In the genomic region with DNA sequence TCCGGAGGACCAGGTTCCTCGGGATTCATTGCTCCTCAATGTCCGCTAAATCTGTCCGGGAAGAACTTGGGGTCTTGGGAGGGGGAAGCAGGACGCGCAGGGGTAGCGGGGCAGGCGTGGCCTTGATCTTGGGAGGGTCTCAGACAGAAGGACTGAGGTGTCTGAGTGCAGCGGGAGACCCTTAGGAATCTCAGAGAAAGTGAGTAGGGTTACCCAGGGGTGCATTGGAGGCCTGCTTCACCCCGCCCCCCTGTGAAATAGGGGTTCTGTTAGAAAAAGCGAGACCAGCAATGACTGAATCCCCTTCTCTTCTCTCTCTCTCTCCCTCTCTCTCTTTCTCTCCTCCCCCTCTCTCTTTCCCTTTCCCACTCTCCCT, we compare ENCODE assay signal across 8 mouse cellular contexts. TPM values are rescaled to one million over a fixed set of nuclear protein-coding genes. Genes with fewer than 3 reads are reported as not detected.
DNase-seq lines count a peak whose midpoint lies in the region; ATAC-seq and TF ChIP-seq lines count a peak whose summit lies in the region.

No protein-coding gene starts in this region.

- peak overlapping the region; percentile 87 for H3K4me2 ChIP-seq in heart, embryonic 15.5 days

- H3K27ac ChIP-seq in heart, embryonic 15.5 days: peak overlapping the region; percentile 71
- 0 out of 2 replicates have a peak overlapping the region, but pooled peaks have one; percentile 50 for H3K27ac ChIP-seq in hindbrain, embryonic 10.5 days

- H3K4me1 ChIP-seq in heart, embryonic 15.5 days (replicated peaks): peaks cover 14% of the 10 kb centered on the region
- H3K4me1 ChIP-seq in G1E (ENCODE audit: insufficient read depth, low read depth, low read length): peaks cover 10% of the 10 kb centered on the region
- H3K4me1 ChIP-seq in hindbrain, embryonic 10.5 days (replicated peaks): peaks cover 15% of the 10 kb centered on the region

- DNase-seq in heart, adult 9 months (ENCODE audit: low spot score in 2 of 2): no peak
- no peak for DNase-seq in G1E (ENCODE audit: low spot score)
- DNase-seq in hindbrain, embryonic 10.5 days (ENCODE audit: low spot score): no peak
- no peak for DNase-seq in right cerebral cortex, postnatal 4 days
- DNase-seq in frontal cortex, adult 2 months (ENCODE audit: extremely low spot score in 1 of 2, low spot score in 1 of 2): no peak
- no peak for DNase-seq in right cerebral cortex, postnatal 10 days (ENCODE audit: low spot score in 2 of 2)

- 2% methylated on average over 11 of the region's 11 CpGs for WGBS in heart, embryonic 15.5 days
- 3% methylated on average over 11 of the region's 11 CpGs for WGBS in hindbrain, embryonic 10.5 days

- H3K9me3 ChIP-seq in heart, embryonic 15.5 days (replicated peaks): no peaks in the 10 kb centered on the region
- no peaks in the 10 kb centered on the region for H3K9me3 ChIP-seq in G1E (replicated peaks)
- H3K9me3 ChIP-seq in hindbrain, embryonic 10.5 days: no peaks in the 10 kb centered on the region

- no peaks in the 10 kb centered on the region for H3K36me3 ChIP-seq in heart, embryonic 15.5 days
- no peaks in the 10 kb centered on the region for H3K36me3 ChIP-seq in G1E (replicated peaks)
- no peaks in the 10 kb centered on the region for H3K36me3 ChIP-seq in hindbrain, embryonic 10.5 days

- H3K9ac ChIP-seq in heart, embryonic 15.5 days: peak overlapping the region; percentile 74

- no peak for TF ChIP-seq CTCF in G1E (IDR thresholded peaks at IDR 0.05; ENCODE audit: low read depth, low read length)

- H3K4me3 ChIP-seq in heart, embryonic 15.5 days: peak overlapping the region; percentile 81
- H3K4me3 ChIP-seq in G1E (ENCODE audit: low read depth, low read length): peak overlapping the region; percentile 73
- H3K4me3 ChIP-seq in hindbrain, embryonic 10.5 days: peak overlapping the region; percentile 65

- no peaks in the 10 kb centered on the region for H3K27me3 ChIP-seq in heart, embryonic 15.5 days
- H3K27me3 ChIP-seq in G1E (ENCODE audit: insufficient read depth, low read length): peaks cover 13% of the 10 kb centered on the region
- H3K27me3 ChIP-seq in hindbrain, embryonic 10.5 days (ENCODE audit: insufficient read depth, poor library complexity, severe bottlenecking): peaks cover 54% of the 10 kb centered on the region

- ATAC-seq in heart, embryonic 15.5 days (replicated peaks; ENCODE audit: insufficient number of reproducible peaks, insufficient read depth, low FRiP score, low read depth): 0 out of 2 replicates have a peak, but pooled peaks have one; percentile 16
- no peak for ATAC-seq in G1E (ENCODE audit: extremely low read depth, insufficient number of reproducible peaks, low FRiP score, poor library complexity, severe bottlenecking)
- peak; percentile 23; the same call in 1 of the 2 replicates for ATAC-seq in megakaryocyte-erythroid progenitor cell, adult 5-6 weeks (replicated peaks; ENCODE audit: low FRiP score, low TSS enrichment, poor library complexity, severe bottlenecking)

RNA-seq across cellular contexts. Expression of a gene that starts 0.4 kb away (rescaled TPM):
- polyA plus RNA-seq in heart, embryonic 15.5 days (2015; fragmentation: Nextera tagmentation; extraction: Ambion mirVana): 22.0 and 25.7 TPM in 2 replicates
- total RNA-seq in G1E (2014; fragmentation: Nextera tagmentation) (2.7 and 7.4 TPM in 2 replicates), G1E (2017) (6.9 and 7.3 TPM in 2 replicates)
- polyA plus RNA-seq in G1E (2012): 3.2 and 4.1 TPM in 2 replicates
- 5.1 and 8.2 TPM in 2 replicates for polyA plus RNA-seq in hindbrain, embryonic 10.5 days (2016; fragmentation: Nextera tagmentation; extraction: Ambion mirVana)
- 2.3 and 2.4 TPM in 2 replicates for total RNA-seq in megakaryocyte-erythroid progenitor cell, adult 5-6 weeks (2014; fragmentation: Nextera tagmentation)
- total RNA-seq in megakaryocyte-erythroid progenitor cell, adult 5-6 weeks (2017): 3.3 and 6.8 TPM in 2 replicates
- polyA plus RNA-seq in frontal cortex, adult 2 months (2012; rRNA removed): 10.7 and 13.3 TPM in 2 replicates

RNA-seq across cellular contexts. Expression of a gene that starts 20.1 kb away (rescaled TPM):
- 21.5 and 30.5 TPM in 2 replicates for polyA plus RNA-seq in heart, embryonic 15.5 days (2015; fragmentation: Nextera tagmentation; extraction: Ambion mirVana)
- total RNA-seq in G1E (2014; fragmentation: Nextera tagmentation): 5.1 and 13.5 TPM in 2 replicates
- total RNA-seq in G1E (2017): 8.2 and 10.8 TPM in 2 replicates
- 104 and 161 TPM in 2 replicates for polyA plus RNA-seq in G1E (2012)
- polyA plus RNA-seq in hindbrain, embryonic 10.5 days (2016; fragmentation: Nextera tagmentation; extraction: Ambion mirVana): 28.3 and 35.7 TPM in 2 replicates
- 22.8 and 31.8 TPM in 2 replicates for total RNA-seq in megakaryocyte-erythroid progenitor cell, adult 5-6 weeks (2014; fragmentation: Nextera tagmentation)
- total RNA-seq in megakaryocyte-erythroid progenitor cell, adult 5-6 weeks (2017): 12.9 and 25.7 TPM in 2 replicates
- polyA plus RNA-seq in frontal cortex, adult 2 months (2012; rRNA removed): 23.3 and 29.3 TPM in 2 replicates

RNA-seq across cellular contexts. Expression of a gene that starts 35.4 kb away (rescaled TPM):
- polyA plus RNA-seq in heart, embryonic 15.5 days (2015; fragmentation: Nextera tagmentation; extraction: Ambion mirVana): 145 and 178 TPM in 2 replicates
- total RNA-seq in G1E (2014; fragmentation: Nextera tagmentation): 60.0 and 85.1 TPM in 2 replicates
- total RNA-seq in G1E (2017): 72.4 and 83.0 TPM in 2 replicates
- polyA plus RNA-seq in G1E (2012): 30.8 and 31.6 TPM in 2 replicates
- polyA plus RNA-seq in hindbrain, embryonic 10.5 days (2016; fragmentation: Nextera tagmentation; extraction: Ambion mirVana): 217 and 229 TPM in 2 replicates
- 85.6 and 97.9 TPM in 2 replicates for total RNA-seq in megakaryocyte-erythroid progenitor cell, adult 5-6 weeks (2014; fragmentation: Nextera tagmentation)
- 108 and 119 TPM in 2 replicates for total RNA-seq in megakaryocyte-erythroid progenitor cell, adult 5-6 weeks (2017)
- polyA plus RNA-seq in frontal cortex, adult 2 months (2012; rRNA removed): 114 and 115 TPM in 2 replicates
